Mouse (Mus musculus) adrenal gland, adult 8-10 months (tissue): ENCODE results near the gene Arfip1. TPM values are rescaled to one million over a fixed set of nuclear protein-coding genes. Genes with fewer than 3 reads are reported as not detected.
A peak's percentile ranks its signal among the peaks of the same experiment; 100 is the strongest.
"Not testable (repeated sequence)": the region's sequence is repeated elsewhere in the genome, so short reads cannot be mapped to it uniquely, and the experiment has no call there.

ENCODE experiments used
- DNase-seq: peaks from one replicate; pipeline ENCODE4 v3.0.0; 2022
- total RNA-seq, 4 experiments: library from RNA; stranded (reverse); gene quantifications; 2 replicates each; pipeline ENCODE4 v1.2.4; 2022

Gene Arfip1
- total RNA-seq, 4 experiments from 2014 or later: 47.6 to 58.3 (median 54.6) TPM

- DNase-seq: no peak
These were observed 11.9 kb downstream of the Arfip1 start for GRCm38 (mm10) chr3:84570501-84570900.

- no peak for DNase-seq
These were observed 12.8 kb downstream of the Arfip1 start for GRCm38 (mm10) chr3:84569587-84569986.

GRCm38 (mm10) chr3:84568540-84568939 lies 13.9 kb downstream of the Arfip1 start:
- no peak for DNase-seq

- DNase-seq: no peak
These were observed 19.0 kb downstream of the Arfip1 start for GRCm38 (mm10) chr3:84563415-84563814.

- not testable (repeated sequence) for DNase-seq
These were observed 19.5 kb downstream of the Arfip1 start for GRCm38 (mm10) chr3:84562911-84563310.

- DNase-seq: no peak
These were observed 24.1 kb downstream of the Arfip1 start for GRCm38 (mm10) chr3:84558301-84558700.

- DNase-seq: no peak
These were observed 26.6 kb downstream of the Arfip1 start for GRCm38 (mm10) chr3:84555780-84556179.

- no peak for DNase-seq
These were observed 35.2 kb downstream of the Arfip1 start for GRCm38 (mm10) chr3:84547177-84547576.

- not testable (repeated sequence) for DNase-seq
These were observed 40.0 kb downstream of the Arfip1 start for GRCm38 (mm10) chr3:84542450-84542849.

GRCm38 (mm10) chr3:84541881-84542280 lies 40.5 kb downstream of the Arfip1 start:
- DNase-seq: peak; percentile 56

GRCm38 (mm10) chr3:84540640-84541039 lies 41.8 kb downstream of the Arfip1 start:
- DNase-seq: no peak

- DNase-seq: no peak
These were observed 45.4 kb downstream of the Arfip1 start for GRCm38 (mm10) chr3:84536987-84537386.

GRCm38 (mm10) chr3:84533227-84533626 lies 49.2 kb downstream of the Arfip1 start:
- DNase-seq: no peak

- DNase-seq: no peak
These were observed 53.4 kb downstream of the Arfip1 start for GRCm38 (mm10) chr3:84529021-84529420.

- DNase-seq: no peak
These were observed 57.5 kb downstream of the Arfip1 start for GRCm38 (mm10) chr3:84524952-84525351.

GRCm38 (mm10) chr3:84516163-84516562 lies 66.3 kb downstream of the Arfip1 start:
- DNase-seq: no peak

- DNase-seq: no peak
These were observed 69.5 kb downstream of the Arfip1 start for GRCm38 (mm10) chr3:84512774-84513515.

- DNase-seq: no peak
These were observed 77.2 kb downstream of the Arfip1 start for GRCm38 (mm10) chr3:84505193-84505592.

- DNase-seq: no peak
These were observed 78.1 kb downstream of the Arfip1 start for GRCm38 (mm10) chr3:84504291-84504690.

GRCm38 (mm10) chr3:84502101-84502500 lies 80.3 kb downstream of the Arfip1 start:
- no peak for DNase-seq

- DNase-seq: no peak
These were observed 81.9 kb downstream of the Arfip1 start for GRCm38 (mm10) chr3:84500491-84500890.

GRCm38 (mm10) chr3:84497718-84498117 lies 84.7 kb downstream of the Arfip1 start:
- no peak for DNase-seq

GRCm38 (mm10) chr3:84492657-84493056 lies 89.8 kb downstream of the Arfip1 start:
- no peak for DNase-seq

GRCm38 (mm10) chr3:84492148-84492547 lies 90.3 kb downstream of the Arfip1 start:
- no peak for DNase-seq

- peak; percentile 31 for DNase-seq
These were observed 93.7 kb downstream of the Arfip1 start for GRCm38 (mm10) chr3:84488716-84489115.
